Comparison of ENCODE assay signal across 9 mouse cellular contexts in the genomic region with DNA sequence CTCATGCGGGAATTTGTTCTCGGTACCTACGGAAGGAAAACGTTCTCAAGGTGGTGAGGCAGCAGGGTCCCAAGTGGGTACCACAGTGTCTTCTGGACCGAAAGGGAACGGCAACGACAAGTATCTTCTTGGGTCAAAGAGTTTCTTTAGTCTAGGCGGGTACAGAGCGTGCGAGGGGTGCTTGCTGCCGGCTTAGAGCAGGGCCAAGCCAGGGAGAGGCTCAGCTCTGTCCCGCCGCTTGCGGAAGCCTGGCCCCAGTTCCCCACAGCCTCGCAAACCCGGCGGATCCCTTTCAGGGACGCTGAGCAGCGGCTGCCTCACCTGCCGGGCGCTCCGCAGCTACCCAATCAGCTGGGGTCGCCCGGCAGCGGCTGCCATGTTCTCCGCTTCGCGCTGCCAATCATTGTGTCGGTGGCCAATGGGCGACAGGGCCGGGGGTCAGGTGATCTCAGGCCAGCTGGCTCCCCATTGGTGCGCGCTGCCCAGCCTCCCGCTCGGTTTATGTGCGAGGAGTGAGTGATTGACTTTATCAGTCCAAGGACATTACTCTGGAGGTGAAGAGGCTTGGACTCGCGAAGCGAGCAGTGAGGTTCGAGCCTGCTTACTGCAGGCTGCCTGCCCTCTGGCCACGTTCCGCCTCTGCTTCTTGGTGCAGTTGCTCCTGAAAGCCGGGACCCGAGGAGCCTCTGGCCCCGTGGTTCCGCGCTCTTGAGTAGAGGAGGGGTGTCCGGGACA. TPM values are rescaled to one million over a fixed set of nuclear protein-coding genes. Genes with fewer than 3 reads are reported as not detected.
DNase-seq lines count a peak whose midpoint lies in the region; ATAC-seq and TF ChIP-seq lines count a peak whose summit lies in the region.
"Had no signal": no experiment of that assay in that cellular context is flagged by ENCODE, and none has a peak within 500 bp of the region (broad histone marks: within the 10 kb centered on the region; RNA-seq: fewer than 3 reads in every experiment).

No protein-coding gene starts in this region.

- H3K4me1 ChIP-seq in E14TG2a.4 (replicated peaks; ENCODE audit: low read depth, low read length): peaks cover 41% of the 10 kb centered on the region
- peaks cover 2 to 5% of the 10 kb centered on the region in 2 experiments; a peak in 1 of 4 replicates for H3K4me1 ChIP-seq in heart, embryonic 14.5 days (ENCODE audit: control insufficient read depth in 2 of 2, insufficient read depth in 2 of 2, low read length in 2 of 2)

- WGBS in heart, embryonic 14.5 days: 15% methylated on average over 48 of the region's 48 CpGs

- H3K9ac ChIP-seq in heart, embryonic 14.5 days (ENCODE audit: low read length): no peak overlapping the region

- no peaks in the 10 kb centered on the region for H3K27me3 ChIP-seq in E14TG2a.4 (ENCODE audit: insufficient read depth, low read length)
- H3K27me3 ChIP-seq in heart, embryonic 14.5 days (ENCODE audit: control insufficient read depth, insufficient read depth, low read length): peaks cover 67% of the 10 kb centered on the region

- DNase-seq in WW6 (ENCODE audit: low read depth, low spot score): peak; percentile 75
- peak; percentile 60 for DNase-seq in embryo, embryonic 11.5 days (ENCODE audit: low read depth, low spot score)
- DNase-seq in kidney, postnatal 25 days: peak; percentile 19 to 65
- DNase-seq in neural tube, embryonic 10.5 days (ENCODE audit: extremely low spot score, low spot score): peak; percentile 74
- DNase-seq in urinary bladder, postnatal 10 days (ENCODE audit: low spot score): no peak

- peak overlapping the region; percentile 88 for H3K4me3 ChIP-seq in E14TG2a.4 (replicated peaks; ENCODE audit: low read length)
- peak overlapping the region; percentile 47 to 55 for H3K4me3 ChIP-seq in heart, embryonic 14.5 days (ENCODE audit: control insufficient read depth in 1 of 2, insufficient read depth in 1 of 2, low read depth in 1 of 2, low read length in 2 of 2)

- ATAC-seq in heart, embryonic 14.5 days (ENCODE audit: insufficient number of reproducible peaks, insufficient read depth, low FRiP score, low read depth): peak; percentile 81
- ATAC-seq in activated CD4-positive, CD25-positive, alpha-beta regulatory T cell, adult 4 months: no peak

- H3K27ac ChIP-seq in heart, embryonic 14.5 days (replicated peaks in 1 of 2; ENCODE audit: control insufficient read depth in 1 of 2, insufficient read depth in 1 of 2, low read depth in 2 of 2, low read length in 2 of 2): no peak overlapping the region

- no peak for TF ChIP-seq CTCF in E14TG2a.4 (conservative IDR thresholded peaks at IDR 0.05; ENCODE audit: low read length)

- H3K36me3 ChIP-seq in E14TG2a.4 (ENCODE audit: insufficient read depth, low read length): peaks cover 25% of the 10 kb centered on the region
- no peaks in the 10 kb centered on the region for H3K36me3 ChIP-seq in heart, embryonic 14.5 days (ENCODE audit: control insufficient read depth, insufficient read depth, low read length)

- H3K4me2 ChIP-seq in heart, embryonic 14.5 days (ENCODE audit: low read length): peak overlapping the region; percentile 71

- no peaks in the 10 kb centered on the region for H3K9me3 ChIP-seq in E14TG2a.4 (ENCODE audit: low read length)
- no peaks in the 10 kb centered on the region for H3K9me3 ChIP-seq in heart, embryonic 14.5 days (ENCODE audit: control insufficient read depth, low read length)

RNA-seq across cellular contexts. Expression of gene Zic3, which starts 7.8 kb away (rescaled TPM):
- polyA plus RNA-seq in heart, embryonic 14.5 days (2014; fragmentation: Nextera tagmentation; extraction: Ambion mirVana): 0.13 TPM in 1 of 2 replicates, not detected in the other
- polyA plus RNA-seq in activated CD4-positive, CD25-positive, alpha-beta regulatory T cell, adult 4 months (2017; shearing (Covaris generic)): not detected
- polyA plus RNA-seq: spleen, adult 2 months had no signal
